ENCODE assay signal across 26 mouse cellular contexts in genomic region chr1:88070495-88070894, GRCm38 (mm10). TPM values are rescaled to one million over a fixed set of nuclear protein-coding genes. Genes with fewer than 3 reads are reported as not detected.
"Had no signal": no experiment of that assay in that cellular context is flagged by ENCODE, and none has a peak within 500 bp of the region (broad histone marks: within the 10 kb centered on the region; RNA-seq: fewer than 3 reads in every experiment).

Gene Ugt1a9, plus strand, starts transcription at chr1:88070800.

- H3K27ac ChIP-seq: heart, embryonic 13.5 days; heart, embryonic 15.5 days; hindbrain, embryonic 13.5 days; hindbrain, embryonic 15.5 days; hindbrain, postnatal 0 days; layer of hippocampus, adult 2 months; left cerebral cortex, adult 2 months; limb, embryonic 10.5 days; limb, embryonic 12.5 days; liver, embryonic 13.5 days; liver, embryonic 15.5 days had no signal

- H3K9me3 ChIP-seq: heart, embryonic 13.5 days; heart, embryonic 15.5 days; hindbrain, embryonic 13.5 days; hindbrain, embryonic 15.5 days; limb, embryonic 10.5 days; limb, embryonic 12.5 days; liver, embryonic 13.5 days; liver, embryonic 15.5 days had no signal

- H3K4me3 ChIP-seq: heart, embryonic 13.5 days; heart, embryonic 15.5 days; hindbrain, embryonic 13.5 days; hindbrain, embryonic 15.5 days; layer of hippocampus, adult 2 months; left cerebral cortex, adult 2 months; limb, embryonic 10.5 days; limb, embryonic 12.5 days; liver, embryonic 13.5 days; liver, embryonic 15.5 days had no signal

- H3K36me3 ChIP-seq: heart, embryonic 13.5 days; heart, embryonic 15.5 days; hindbrain, embryonic 13.5 days; hindbrain, embryonic 15.5 days; limb, embryonic 10.5 days; limb, embryonic 12.5 days; liver, embryonic 13.5 days; liver, embryonic 15.5 days had no signal

- H3K4me1 ChIP-seq: heart, embryonic 13.5 days; heart, embryonic 15.5 days; hindbrain, embryonic 13.5 days; hindbrain, embryonic 15.5 days; limb, embryonic 10.5 days; limb, embryonic 12.5 days; liver, embryonic 13.5 days; liver, embryonic 15.5 days had no signal

- H3K4me2 ChIP-seq: heart, embryonic 11.5 days; heart, embryonic 13.5 days; heart, embryonic 15.5 days; hindbrain, embryonic 13.5 days; hindbrain, embryonic 15.5 days; limb, embryonic 12.5 days; liver, embryonic 11.5 days; liver, embryonic 13.5 days; liver, embryonic 15.5 days had no signal

- H3K9ac ChIP-seq: heart, embryonic 13.5 days; heart, embryonic 15.5 days; hindbrain, embryonic 13.5 days; hindbrain, embryonic 15.5 days; limb, embryonic 12.5 days; liver, embryonic 13.5 days; liver, embryonic 15.5 days had no signal

- H3K27me3 ChIP-seq: heart, embryonic 13.5 days; heart, embryonic 15.5 days; hindbrain, embryonic 13.5 days; hindbrain, embryonic 15.5 days; limb, embryonic 12.5 days; liver, embryonic 13.5 days; liver, embryonic 15.5 days had no signal

- DNase-seq: gastrocnemius, postnatal 14 days; gastrocnemius, postnatal 36 days; heart, adult 18-20 months; heart, postnatal 14 days; heart, postnatal 36 days; kidney, adult 18-20 months; kidney, adult 8-10 months; kidney, postnatal 10 days; kidney, postnatal 25 days; kidney, postnatal 4 days; liver, embryonic 13.5 days had no signal

- ATAC-seq: hindbrain, postnatal 0 days had no signal

RNA-seq across cellular contexts. Expression of gene Ugt1a9, which starts in this region (rescaled TPM):
- polyA plus RNA-seq: heart, embryonic 11.5 days; heart, embryonic 13.5 days; heart, embryonic 15.5 days; heart, postnatal 0 days; hindbrain, embryonic 11.5 days; hindbrain, embryonic 13.5 days; hindbrain, embryonic 15.5 days; hindbrain, postnatal 0 days; limb, embryonic 10.5 days; limb, embryonic 12.5 days; limb, embryonic 14.5 days; liver, embryonic 11.5 days had no signal
